Mouse (Mus musculus): ENCODE data around the gene Cd47. TPM values are rescaled to one million over a fixed set of nuclear protein-coding genes. Genes with fewer than 3 reads are reported as not detected.
A peak's percentile ranks its signal among the peaks of the same experiment; 100 is the strongest.
"Not testable (repeated sequence)": the region's sequence is repeated elsewhere in the genome, so short reads cannot be mapped to it uniquely, and the experiment has no call there.

Gene Cd47
- total and polyA plus RNA-seq, 3 experiments, result 102 to 277 (median 142) TPM

- TF ChIP-seq IRF4 (IDR thresholded peaks at IDR 0.05; ENCODE audit: low read depth, low read length) (peak; percentile 96), JUN (IDR thresholded peaks at IDR 0.05; ENCODE audit: insufficient read depth, low read depth, low read length) (peak; percentile 27), ZKSCAN1 (IDR thresholded peaks at IDR 0.05; ENCODE audit: borderline replicate concordance, low read depth, low read length) (no peak), ETS1 (conservative IDR thresholded peaks at IDR 0.05; ENCODE audit: low read depth, low read length) (peak; percentile 94), HCFC1 (IDR thresholded peaks at IDR 0.05; ENCODE audit: low read depth, low read length) (peak; percentile 66), TBP (conservative IDR thresholded peaks at IDR 0.05; ENCODE audit: low read depth, low read length) (peak; percentile 64; the same call in 1 of the 2 replicates), USF2 (conservative IDR thresholded peaks at IDR 0.05; ENCODE audit: low read depth, low read length) (no peak), CTCF (conservative IDR thresholded peaks at IDR 0.05 in 1 of 2, IDR thresholded peaks at IDR 0.05 in 1 of 2; ENCODE audit: low read depth in 2 of 2, low read length in 2 of 2) (no peak), CHD2 (IDR thresholded peaks at IDR 0.05; ENCODE audit: low read length) (peak; percentile 64; the same call in 1 of the 2 replicates), MAFK (IDR thresholded peaks at IDR 0.05; ENCODE audit: insufficient replicate concordance, low read length) (peak; percentile 74; the same call in 1 of the 2 replicates), JUND (conservative IDR thresholded peaks at IDR 0.05; ENCODE audit: low read depth, low read length) (peak; percentile 70), NELFE (IDR thresholded peaks at IDR 0.05; ENCODE audit: low read depth, low read length) (no peak), ZMIZ1 (IDR thresholded peaks at IDR 0.05; ENCODE audit: low read depth, low read length) (no peak), POLR2AphosphoS2 (IDR thresholded peaks at IDR 0.05; ENCODE audit: low read depth, low read length) (no peak), KAT2A (IDR thresholded peaks at IDR 0.05; ENCODE audit: insufficient replicate concordance, low read length) (no peak), ZC3H11A (IDR thresholded peaks at IDR 0.05; ENCODE audit: low read depth, low read length) (no peak), EP300 (IDR thresholded peaks at IDR 0.05; ENCODE audit: low read length) (peak; percentile 98), RAD21 (IDR thresholded peaks at IDR 0.05; ENCODE audit: low read depth, low read length) (peak; percentile 6), POLR2A (IDR thresholded peaks at IDR 0.05; ENCODE audit: low read depth, low read length) (peak; percentile 29; the same call in 1 of the 2 replicates), MYC (IDR thresholded peaks at IDR 0.05; ENCODE audit: low read depth, low read length) (peak; percentile 91), MEF2A (IDR thresholded peaks at IDR 0.05; ENCODE audit: borderline replicate concordance, low read depth, low read length) (peak; percentile 86)
Measured at GRCm38 (mm10) chr16:49818627-49819026, 18.3 kb downstream of the Cd47 start (continued).

- Histone ChIP-seq H3K9ac (ENCODE audit: insufficient read depth, low read depth) (no peak overlapping the region), H3K27me3 (replicated peaks) (no peaks in the 10 kb centered on the region), H3K4me3 (replicated peaks in 1 of 3; ENCODE audit: low read depth in 2 of 3, low read length in 2 of 3, poor library complexity in 1 of 3) (no peak overlapping the region), H3K27ac (ENCODE audit: insufficient read depth, low read depth) (no peak overlapping the region), H3K4me1 (ENCODE audit: control insufficient read depth in 1 of 2, insufficient read depth in 2 of 2) (peaks cover 12 to 51% of the 10 kb centered on the region in 2 experiments), H3K4me2 (ENCODE audit: insufficient read depth, low read depth, poor library complexity, severe bottlenecking) (no peak overlapping the region), H3K36me3 (replicated peaks in 1 of 2; ENCODE audit: control insufficient read depth in 1 of 2, insufficient read depth in 1 of 2, low read length in 1 of 2) (no peaks in the 10 kb centered on the region), H3K79me2 (replicated peaks; ENCODE audit: control insufficient read depth, extremely low read depth, insufficient read depth, poor library complexity, severe bottlenecking) (no peaks in the 10 kb centered on the region), H3K9me3 (replicated peaks; ENCODE audit: low read length) (peaks cover 6% of the 10 kb centered on the region)
- TF ChIP-seq MAFK (IDR thresholded peaks at IDR 0.05; ENCODE audit: insufficient replicate concordance, low read length) (peak; percentile 99), GABPA (IDR thresholded peaks at IDR 0.05; ENCODE audit: insufficient replicate concordance, low read depth, low read length) (no peak), SMC3 (IDR thresholded peaks at IDR 0.05; ENCODE audit: low read depth, low read length) (no peak), NRF1 (IDR thresholded peaks at IDR 0.05; ENCODE audit: low read depth, low read length) (no peak)
- in situ Hi-C loops (cut with MboI; ENCODE audit: low pct_ligation_motif_present, low pct_unique_long_range_greater_than_20kb, low sequenced_read_pairs), result no loop called here
- no peak for DNase-seq (ENCODE audit: extremely low read depth)
- dilution Hi-C loops (cut with MboI; ENCODE audit: extremely low pct_ligation_motif_present, extremely low pct_unique_long_range_greater_than_20kb, low sequenced_read_pairs), result no loop called here
Measured at GRCm38 (mm10) chr16:49819494-49819893, 19.2 kb downstream of the Cd47 start.

- dilution Hi-C loops (cut with MboI; ENCODE audit: extremely low pct_ligation_motif_present, extremely low pct_unique_long_range_greater_than_20kb, low sequenced_read_pairs); H3K27me3 ChIP-seq (replicated peaks); H3K27ac ChIP-seq (ENCODE audit: insufficient read depth, low read depth); H3K79me2 ChIP-seq (replicated peaks; ENCODE audit: control insufficient read depth, extremely low read depth, insufficient read depth, poor library complexity, severe bottlenecking); in situ Hi-C loops (cut with MboI; ENCODE audit: low pct_ligation_motif_present, low pct_unique_long_range_greater_than_20kb, low sequenced_read_pairs); H3K36me3 ChIP-seq (replicated peaks in 1 of 2; ENCODE audit: control insufficient read depth in 1 of 2, insufficient read depth in 1 of 2, low read length in 1 of 2); H3K4me3 ChIP-seq (replicated peaks in 1 of 3; ENCODE audit: low read depth in 2 of 3, low read length in 2 of 3, poor library complexity in 1 of 3); H3K9me3 ChIP-seq (replicated peaks; ENCODE audit: low read length); DNase-seq (ENCODE audit: extremely low read depth); H3K4me2 ChIP-seq (ENCODE audit: insufficient read depth, low read depth, poor library complexity, severe bottlenecking); H3K4me1 ChIP-seq (ENCODE audit: control insufficient read depth in 1 of 2, insufficient read depth in 2 of 2); H3K9ac ChIP-seq (ENCODE audit: insufficient read depth, low read depth): not testable (repeated sequence)
Measured at GRCm38 (mm10) chr16:49830911-49831310, 30.6 kb downstream of the Cd47 start.
